Mouse (Mus musculus): Measurements from ENCODE around the gene Igdcc4.

GRCm38 (mm10) chr9:65168534-65168933, 67.2 kb downstream of the Igdcc4 start:
- TF ChIP-seq CTCF (IDR thresholded peaks at IDR 0.05; ENCODE audit: control insufficient read depth, insufficient read depth, insufficient read length), result no peak
- TF ChIP-seq MAX (IDR thresholded peaks at IDR 0.05), result no peak
- no peak for TF ChIP-seq USF1 (IDR thresholded peaks at IDR 0.05; ENCODE audit: low read depth)
- no peak for TF ChIP-seq MYOG (IDR thresholded peaks at IDR 0.05; ENCODE audit: control insufficient read depth, extremely low read depth, insufficient read length)
- no peak for TF ChIP-seq FOSL1 (IDR thresholded peaks at IDR 0.05; ENCODE audit: insufficient read depth, low read length, poor library complexity, severe bottlenecking)
- TF ChIP-seq MYOD1 (IDR thresholded peaks at IDR 0.05; ENCODE audit: control insufficient read depth, insufficient read length, low read depth), result no peak
- TF ChIP-seq CEBPB (IDR thresholded peaks at IDR 0.05; ENCODE audit: low read depth), result no peak

Data from C2C12 (cell line).